Mouse (Mus musculus) heart, embryonic 15.5 days (tissue): ENCODE results near the gene F5. TPM values are rescaled to one million over a fixed set of nuclear protein-coding genes. Genes with fewer than 3 reads are reported as not detected.

ENCODE experiments used
- ATAC-seq: fragments of 200-750 bp; cut with Nextera tagmentation; replicated peaks from 2 replicates; pipeline ENCODE4 v1.8.0; 2017; ENCODE audit warnings: low read depth, moderate TSS enrichment; ENCODE audit not compliant: insufficient number of reproducible peaks, insufficient read depth, low FRiP score
- H3K27ac ChIP-seq: fragments of 300-500 bp; sonication (generic); 2 replicates; pipeline ENCODE4 v1.5.1; 2015; ENCODE audit warnings: mild to moderate bottlenecking, inconsistent platforms
- H3K27me3 ChIP-seq: fragments of 300-500 bp; sonication (generic); 2 replicates; pipeline ENCODE4 v1.6.1; 2015; ENCODE audit warnings: inconsistent platforms
- H3K36me3 ChIP-seq: fragments of 300-500 bp; sonication (generic); 2 replicates; pipeline ENCODE4 v1.6.1; 2015; ENCODE audit warnings: mild to moderate bottlenecking, inconsistent platforms
- H3K4me1 ChIP-seq: fragments of 300-500 bp; sonication (generic); replicated peaks from 2 replicates; pipeline ENCODE4 v1.6.1; 2015; ENCODE audit warnings: inconsistent platforms
- H3K4me2 ChIP-seq: fragments of 300-500 bp; sonication (generic); 2 replicates; pipeline ENCODE4 v1.6.1; 2015; ENCODE audit warnings: inconsistent platforms, mild to moderate bottlenecking, moderate library complexity
- H3K4me3 ChIP-seq: fragments of 300-500 bp; sonication (generic); 2 replicates; pipeline ENCODE4 v1.5.1; 2015; ENCODE audit warnings: mild to moderate bottlenecking, inconsistent platforms
- H3K9ac ChIP-seq: fragments of 300-500 bp; sonication (generic); 2 replicates; pipeline ENCODE4 v1.6.1; 2015; ENCODE audit warnings: mild to moderate bottlenecking, inconsistent platforms
- H3K9me3 ChIP-seq: fragments of 300-500 bp; sonication (generic); replicated peaks from 2 replicates; pipeline ENCODE4 v1.6.1; 2016; ENCODE audit warnings: inconsistent platforms
- WGBS: fragments of 180-500 bp; shearing (Covaris S2); methylation state at CpG from one replicate; pipeline ENCODE4 v1.1.7; 2015; ENCODE audit warnings: mixed read lengths; 5-methylcytosine and 5-hydroxymethylcytosine counted together
- polyA plus RNA-seq: library from polyadenylated mRNA; unstranded; fragments of >200 nt; fragmentation: Nextera tagmentation; extraction: Ambion mirVana; gene quantifications from 2 replicates; pipeline ENCODE4 v1.2.1, GENCODE M21; 2015

The F5 gene
- polyA plus RNA-seq, 1 experiment from 2014 or later, result 0.31 TPM

GRCm38 (mm10) chr1:164241494-164241893 lies 89.9 kb downstream of the F5 start:
- no peak overlapping the region for H3K4me2 ChIP-seq
- WGBS, result 73% methylated on average over 2 of the region's 2 CpGs
- no peak overlapping the region for H3K9ac ChIP-seq
- ATAC-seq, result no peak
- no peaks in the 10 kb centered on the region for H3K4me1 ChIP-seq
- no peaks in the 10 kb centered on the region for H3K27me3 ChIP-seq
- no peak overlapping the region for H3K4me3 ChIP-seq
- H3K9me3 ChIP-seq, result no peaks in the 10 kb centered on the region
- no peaks in the 10 kb centered on the region for H3K36me3 ChIP-seq
- no peak overlapping the region for H3K27ac ChIP-seq

DNA sequence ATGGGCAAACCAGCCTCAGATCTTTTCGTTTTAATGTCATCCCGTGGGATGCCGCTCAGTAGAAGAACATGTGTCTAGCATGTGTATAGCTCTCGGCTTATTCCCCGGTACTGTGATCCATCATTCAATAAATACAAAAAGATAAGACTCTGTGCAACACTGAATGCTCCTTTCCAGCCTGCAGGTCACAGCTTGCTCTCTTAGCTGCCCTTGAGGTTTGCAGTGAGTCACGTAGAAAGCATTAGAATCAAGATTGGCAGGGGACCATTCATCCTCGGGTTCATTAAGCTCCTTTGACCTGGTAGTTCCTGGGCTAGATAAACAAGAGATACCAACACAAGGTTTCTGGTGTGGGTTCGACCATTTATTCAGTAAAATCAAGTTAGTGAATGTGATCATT lies 91.2 kb downstream of the F5 start:
- 46% methylated on average over 8 of the region's 8 CpGs for WGBS
- no peak for ATAC-seq
- Histone ChIP-seq H3K9ac (no peak overlapping the region), H3K4me2 (no peak overlapping the region), H3K27me3 (no peaks in the 10 kb centered on the region), H3K4me3 (no peak overlapping the region), H3K27ac (no peak overlapping the region), H3K9me3 (no peaks in the 10 kb centered on the region), H3K36me3 (no peaks in the 10 kb centered on the region), H3K4me1 (peaks cover 4% of the 10 kb centered on the region)

- WGBS, result 32% methylated on average over 8 of the region's 8 CpGs
- Histone ChIP-seq H3K9ac (peak overlapping the region; percentile 50), H3K4me1 (peaks cover 21% of the 10 kb centered on the region), H3K36me3 (no peaks in the 10 kb centered on the region), H3K9me3 (no peaks in the 10 kb centered on the region), H3K27ac (peak overlapping the region; percentile 92), H3K27me3 (no peaks in the 10 kb centered on the region), H3K4me3 (peak overlapping the region; percentile 84), H3K4me2 (peak overlapping the region; percentile 60)
- ATAC-seq, result no peak
Observed at GRCm38 (mm10) chr1:164247442-164247841, 95.8 kb downstream of the F5 start.

- H3K36me3 ChIP-seq, result no peaks in the 10 kb centered on the region
- ATAC-seq, result no peak
- WGBS, result 12% methylated on average over 10 of the region's 10 CpGs
Observed at GRCm38 (mm10) chr1:164247971-164248370, 96.3 kb downstream of the F5 start.

GRCm38 (mm10) chr1:164248465-164249331 lies 97.1 kb downstream of the F5 start, which contains the start of gene Slc19a2:
TSS of gene Slc19a2 (plus strand) at chr1:164249046.
- Histone ChIP-seq H3K27me3 (no peaks in the 10 kb centered on the region), H3K36me3 (no peaks in the 10 kb centered on the region), H3K4me2 (peak within 1 kb of the TSS; percentile 74), H3K27ac (peak within 1 kb of the TSS; percentile 92), H3K4me1 (peaks cover 21% of the 10 kb centered on the region), H3K9ac (peak within 1 kb of the TSS; percentile 76), H3K4me3 (peak within 1 kb of the TSS; percentile 84), H3K9me3 (no peaks in the 10 kb centered on the region)
- under 1% methylated on average over 77 of the region's 79 CpGs for WGBS
- ATAC-seq, result peak; percentile 95

More at GRCm38 (mm10) chr1:164247971-164248370, 96.3 kb downstream of the F5 start:
- H3K9me3 ChIP-seq, result no peaks in the 10 kb centered on the region
- peak overlapping the region; percentile 50 for H3K9ac ChIP-seq
- H3K4me1 ChIP-seq, result peaks cover 21% of the 10 kb centered on the region
- H3K4me2 ChIP-seq, result peak overlapping the region; percentile 60
- H3K27me3 ChIP-seq, result no peaks in the 10 kb centered on the region
- H3K4me3 ChIP-seq, result peak overlapping the region; percentile 84
- H3K27ac ChIP-seq, result peak overlapping the region; percentile 92

GRCm38 (mm10) chr1:164249332-164249711 lies 97.7 kb downstream of the F5 start:
- Histone ChIP-seq H3K9ac (peak overlapping the region; percentile 76), H3K4me1 (peaks cover 21% of the 10 kb centered on the region), H3K36me3 (no peaks in the 10 kb centered on the region), H3K27ac (peak overlapping the region; percentile 92), H3K27me3 (no peaks in the 10 kb centered on the region), H3K9me3 (no peaks in the 10 kb centered on the region), H3K4me2 (peak overlapping the region; percentile 74), H3K4me3 (peak overlapping the region; percentile 84)
- WGBS, result under 1% methylated on average over 33 of the region's 33 CpGs
- ATAC-seq, result peak; percentile 5

DNA sequence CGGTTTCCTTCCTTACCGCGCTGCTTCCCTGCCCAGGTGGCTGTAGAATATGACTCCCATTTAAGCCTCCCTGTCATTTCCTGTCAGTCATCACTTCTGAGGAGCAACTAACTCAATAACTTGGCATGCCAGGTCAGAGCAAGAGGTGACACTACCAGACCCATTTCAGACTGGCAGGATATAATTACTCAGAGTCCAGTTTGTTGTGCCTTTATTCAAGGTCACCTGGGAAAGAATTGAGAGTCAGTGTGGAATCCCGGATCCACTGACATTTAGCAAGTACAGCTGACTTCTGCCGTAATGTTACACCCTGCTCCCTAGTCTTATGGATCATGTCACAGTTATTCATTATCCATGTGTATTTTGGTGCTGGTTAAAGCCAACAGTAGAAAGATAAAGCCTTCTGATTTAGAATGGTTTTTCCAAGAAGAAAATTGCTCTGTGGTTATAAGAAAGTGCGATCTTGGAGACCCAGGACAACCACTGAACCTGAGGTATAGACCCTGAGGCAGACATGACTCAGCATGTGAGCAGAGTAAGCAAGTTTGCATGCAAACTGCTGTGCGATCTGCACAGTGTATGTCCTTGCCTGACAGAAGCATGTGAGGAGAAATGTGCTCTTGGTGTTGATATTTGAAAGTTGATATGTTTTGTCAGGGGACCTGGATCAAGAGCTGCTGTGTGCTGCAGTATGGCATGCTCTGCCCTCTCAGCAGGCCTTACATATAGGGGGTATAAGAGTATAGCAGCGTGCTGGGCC lies 98.9 kb downstream of the F5 start:
- WGBS, result 44% methylated on average over 8 of the region's 8 CpGs
- Histone ChIP-seq H3K9me3 (no peaks in the 10 kb centered on the region), H3K27me3 (no peaks in the 10 kb centered on the region), H3K4me1 (peaks cover 27% of the 10 kb centered on the region), H3K4me3 (peak overlapping the region; percentile 84), H3K9ac (no peak overlapping the region), H3K36me3 (no peaks in the 10 kb centered on the region), H3K4me2 (peak overlapping the region; percentile 74), H3K27ac (no peak overlapping the region)
- no peak for ATAC-seq

GRCm38 (mm10) chr1:164251438-164251837 lies 99.8 kb downstream of the F5 start:
- Histone ChIP-seq H3K9ac (no peak overlapping the region), H3K4me1 (peaks cover 27% of the 10 kb centered on the region), H3K9me3 (no peaks in the 10 kb centered on the region), H3K36me3 (no peaks in the 10 kb centered on the region), H3K27ac (no peak overlapping the region), H3K4me3 (no peak overlapping the region), H3K4me2 (no peak overlapping the region), H3K27me3 (no peaks in the 10 kb centered on the region)
- 90% methylated on average over 1 of the region's 1 CpGs for WGBS
- no peak for ATAC-seq

DNA sequence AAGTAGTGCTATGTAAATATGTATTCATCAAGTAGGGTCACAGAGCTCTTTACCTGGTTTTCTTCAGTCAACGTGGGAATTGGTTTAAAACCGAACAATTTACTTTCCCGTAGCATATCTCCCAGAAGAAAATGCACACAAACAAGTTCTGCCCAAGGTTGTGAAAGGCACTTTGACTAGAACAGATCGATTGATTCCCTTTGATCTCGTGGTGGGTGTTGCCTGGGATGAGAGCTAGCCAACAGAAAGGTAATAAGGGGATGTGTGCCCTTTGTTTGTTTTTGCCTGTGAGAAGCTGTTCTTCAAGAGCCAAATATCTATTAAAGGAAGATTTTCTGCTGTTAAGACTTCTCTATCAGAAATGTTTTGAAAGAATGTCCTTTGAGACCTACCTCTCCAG lies 100.9 kb downstream of the F5 start:
- Histone ChIP-seq H3K4me3 (no peak overlapping the region), H3K36me3 (peaks cover 8% of the 10 kb centered on the region; the same call in 1 of the 2 replicates), H3K27ac (no peak overlapping the region), H3K4me1 (peaks cover 25% of the 10 kb centered on the region), H3K4me2 (no peak overlapping the region), H3K9ac (no peak overlapping the region), H3K9me3 (no peaks in the 10 kb centered on the region), H3K27me3 (no peaks in the 10 kb centered on the region)
- ATAC-seq, result no peak
- WGBS, result 72% methylated on average over 5 of the region's 5 CpGs

DNA sequence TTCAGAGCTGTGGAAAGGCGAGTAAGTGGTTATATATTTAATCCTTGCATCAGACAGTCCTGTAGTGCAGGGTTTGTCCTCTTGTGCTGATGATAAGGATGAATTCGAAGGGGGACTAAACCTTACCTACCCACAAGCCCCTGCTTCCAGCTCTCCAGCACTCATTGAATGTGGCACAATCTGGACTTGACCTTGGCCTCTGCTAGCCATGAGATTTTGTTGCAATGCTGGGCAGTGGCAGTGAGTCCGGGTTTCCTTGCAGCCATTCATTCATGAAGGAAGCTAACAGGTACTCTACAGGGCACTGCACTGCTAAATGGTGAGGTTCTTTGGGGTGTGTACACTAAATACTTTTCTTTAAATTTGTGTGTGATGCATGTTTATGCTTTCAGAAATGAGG lies 103.2 kb downstream of the F5 start:
- peaks cover 8% of the 10 kb centered on the region; the same call in 1 of the 2 replicates for H3K36me3 ChIP-seq
- H3K4me2 ChIP-seq, result no peak overlapping the region
- H3K27ac ChIP-seq, result no peak overlapping the region
- no peaks in the 10 kb centered on the region for H3K9me3 ChIP-seq
- H3K4me3 ChIP-seq, result no peak overlapping the region
- H3K27me3 ChIP-seq, result no peaks in the 10 kb centered on the region
- 60% methylated on average over 3 of the region's 3 CpGs for whole genome bisulfite sequencing
- no peak for ATAC-seq
- H3K9ac ChIP-seq, result no peak overlapping the region
- H3K4me1 ChIP-seq, result peaks cover 18% of the 10 kb centered on the region

- no peak overlapping the region for H3K27ac ChIP-seq
- H3K4me3 ChIP-seq, result no peak overlapping the region
- H3K4me2 ChIP-seq, result no peak overlapping the region
- H3K9ac ChIP-seq, result no peak overlapping the region
- 79% methylated on average over 16 of the region's 16 CpGs for WGBS
- no peaks in the 10 kb centered on the region for H3K27me3 ChIP-seq
- no peaks in the 10 kb centered on the region for H3K4me1 ChIP-seq
- no peaks in the 10 kb centered on the region for H3K9me3 ChIP-seq
- no peak for ATAC-seq
- H3K36me3 ChIP-seq, result peaks cover 32% of the 10 kb centered on the region
Observed at GRCm38 (mm10) chr1:164260171-164261028, 108.8 kb downstream of the F5 start.
